Mouse (Mus musculus) cerebellum, adult 11-12 months (tissue): Measurements from ENCODE around the gene Ripk1.
A peak's percentile ranks its signal among the peaks of the same experiment; 100 is the strongest.

Experiments used
- DNase-seq: peaks from one replicate; pipeline ENCODE4 v3.0.0; 2022

Gene Ripk1

GRCm38 (mm10) chr13:34002058-34003006, at the start of gene Ripk1, which contains the start of gene Serpinb6a:
Gene Ripk1, plus strand, starts transcription at chr13:34002363.
Gene Serpinb6a, minus strand, starts transcription at chr13:34002794.
- peak; percentile 88 for DNase-seq

GRCm38 (mm10) chr13:33952947-33953346, 49.2 kb upstream of the Ripk1 start:
- no peak for DNase-seq

GRCm38 (mm10) chr13:33956571-33957421, 45.4 kb upstream of the Ripk1 start:
- no peak for DNase-seq

- no peak for DNase-seq
Measured at GRCm38 (mm10) chr13:33959771-33960170, 42.4 kb upstream of the Ripk1 start.

- peak; percentile 69 for DNase-seq
Measured at GRCm38 (mm10) chr13:33964206-33965046, 37.7 kb upstream of the Ripk1 start, which contains the start of gene Nqo2. Gene Nqo2, plus strand, starts transcription at chr13:33964687.

GRCm38 (mm10) chr13:33965056-33966024, 36.8 kb upstream of the Ripk1 start:
- no peak for DNase-seq

- DNase-seq: no peak
Measured at GRCm38 (mm10) chr13:33966025-33966412, 36.1 kb upstream of the Ripk1 start.

GRCm38 (mm10) chr13:33966574-33966973, 35.6 kb upstream of the Ripk1 start:
- DNase-seq: no peak

GRCm38 (mm10) chr13:33989625-33990024, 12.5 kb upstream of the Ripk1 start:
- no peak for DNase-seq

GRCm38 (mm10) chr13:33995197-33995596, 7.0 kb upstream of the Ripk1 start:
- peak; percentile 48 for DNase-seq

- DNase-seq: no peak
Measured at GRCm38 (mm10) chr13:34003058-34003457, 895 bp downstream of the Ripk1 start.

- DNase-seq: no peak
Measured at GRCm38 (mm10) chr13:34007234-34007633, 5.1 kb downstream of the Ripk1 start.

- peak; percentile 45 for DNase-seq
Measured at GRCm38 (mm10) chr13:34016927-34017569, 14.9 kb downstream of the Ripk1 start.

GRCm38 (mm10) chr13:34018521-34018920, 16.4 kb downstream of the Ripk1 start:
- no peak for DNase-seq

GRCm38 (mm10) chr13:34021998-34022397, 19.8 kb downstream of the Ripk1 start:
- DNase-seq: no peak

GRCm38 (mm10) chr13:34032041-34032440, 29.9 kb downstream of the Ripk1 start:
- no peak for DNase-seq

GRCm38 (mm10) chr13:34035424-34035823, 33.3 kb downstream of the Ripk1 start:
- no peak for DNase-seq

- DNase-seq: no peak
Measured at GRCm38 (mm10) chr13:34036726-34037125, 34.6 kb downstream of the Ripk1 start.

GRCm38 (mm10) chr13:34037172-34038055, 35.3 kb downstream of the Ripk1 start, which contains the start of gene Bphl:
Gene Bphl, plus strand, starts transcription at chr13:34037597.
- peak; percentile 96 for DNase-seq

GRCm38 (mm10) chr13:34038056-34038432, 35.9 kb downstream of the Ripk1 start:
- DNase-seq: no peak
